Mouse (Mus musculus): ENCODE results near the gene Btbd11.

- TF ChIP-seq CTCF (IDR thresholded peaks at IDR 0.05; ENCODE audit: low read depth) = no peak
- TF ChIP-seq EP300 (IDR thresholded peaks at IDR 0.05; ENCODE audit: low read depth) = no peak
Measured at GRCm38 (mm10) chr10:85421629-85422012, 35.0 kb downstream of the Btbd11 start.
